Mouse (Mus musculus) left cerebral cortex, adult 18-20 months (tissue): ENCODE measurements around the gene Hoxa3. TPM values are rescaled to one million over a fixed set of nuclear protein-coding genes. Genes with fewer than 3 reads are reported as not detected.

Source experiments
- DNase-seq, 2 experiments: peaks; one replicate each; pipeline ENCODE4 v3.0.0; 2021 to 2022; ENCODE audit warnings: low spot score in 2 of 2, mixed read lengths in 1 of 2
- microRNA-seq, 2 experiments: library from miRNA; unstranded; fragments of <30 nt; microRNA quantifications; one replicate each; pipeline ENCODE4 v1.2.0; 2021
- total RNA-seq, 2 experiments: library from RNA; stranded (reverse); gene quantifications; 2 replicates each; pipeline ENCODE4 v1.2.3; 2021

Hoxa3 gene
- total RNA-seq, 2 experiments from 2014 or later: not detected

DNA sequence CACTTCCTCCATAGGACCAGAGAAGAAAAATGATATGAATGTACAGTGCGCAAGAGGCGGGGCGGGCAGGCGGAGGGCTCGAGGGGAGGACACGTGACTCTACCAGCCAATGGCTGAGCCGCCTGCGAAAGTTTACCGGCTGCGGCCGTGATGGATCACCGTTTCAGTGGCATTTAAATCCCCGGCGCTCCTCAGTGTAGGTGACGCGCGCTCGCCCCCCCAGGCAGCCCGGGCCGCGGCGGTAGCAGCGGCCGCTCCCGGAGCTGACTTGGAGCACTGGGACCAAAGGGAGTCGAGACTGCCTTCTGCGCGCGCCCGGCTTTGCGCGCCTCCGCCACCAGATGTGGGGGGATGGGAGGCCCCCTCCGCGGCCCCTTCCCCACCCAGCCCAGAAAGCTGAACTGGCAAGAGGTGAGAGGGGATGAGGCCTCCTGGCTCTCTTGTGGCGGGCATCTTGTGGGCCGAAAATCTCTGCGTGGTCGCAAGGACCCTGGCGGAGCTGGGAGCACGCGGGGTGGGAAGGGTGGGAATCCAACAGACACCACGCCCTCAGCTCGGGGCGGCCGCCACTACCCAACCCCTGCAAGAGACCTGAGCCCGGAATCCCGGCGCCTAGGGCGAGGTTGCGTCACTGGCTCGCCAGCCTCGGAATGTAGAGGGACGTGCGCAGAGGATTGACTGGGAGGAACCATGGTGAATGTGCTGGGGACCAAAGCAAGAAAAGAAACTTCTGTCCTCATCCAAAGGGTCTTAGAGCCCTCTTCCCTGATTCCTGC lies 54.7 kb downstream of the Hoxa3 start, which contains the start of gene Hoxa1:
Gene Hoxa1 (minus strand): TSS at position 42 of the 776 bp plus-strand sequence.
- no peak for DNase-seq

DNA sequence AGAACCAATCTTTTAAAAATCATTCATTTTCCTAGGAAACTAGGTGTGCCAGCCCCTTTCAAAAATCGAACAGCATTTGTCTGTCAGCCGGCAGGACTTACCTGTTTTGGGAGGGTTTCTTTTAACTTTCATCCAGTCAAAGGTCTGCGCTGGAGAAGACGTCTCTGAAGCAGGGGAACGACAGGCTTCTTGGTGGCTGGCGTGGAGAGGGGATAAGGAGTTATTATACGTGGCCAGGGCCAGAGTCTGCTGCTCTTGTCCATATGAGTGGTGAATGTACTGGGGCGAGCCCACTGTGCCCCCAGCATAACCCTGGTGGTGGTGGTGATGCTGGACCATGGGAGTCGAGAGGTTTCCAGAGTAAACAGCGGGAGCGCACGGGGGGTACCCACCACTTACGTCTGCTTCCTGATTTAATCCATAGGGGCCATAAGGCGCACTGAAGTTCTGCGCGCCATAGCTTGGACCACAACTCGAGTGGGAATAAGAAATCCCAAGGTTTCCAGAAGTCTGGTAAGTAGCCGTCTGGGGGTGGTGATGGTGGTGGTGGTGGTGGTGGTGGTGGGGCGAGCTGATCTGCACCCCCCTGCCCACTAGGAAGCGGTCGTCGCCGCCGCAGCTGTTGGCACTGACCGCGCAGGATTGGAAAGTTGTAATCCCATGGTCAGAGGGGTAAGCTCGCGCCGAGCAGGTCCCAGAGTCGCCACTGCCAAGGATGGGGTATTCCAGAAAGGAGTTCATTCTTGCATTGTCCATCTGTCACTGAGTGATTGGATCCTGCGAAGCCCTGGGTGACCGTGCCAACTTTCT lies 55.5 kb downstream of the Hoxa3 start:
- no peak for DNase-seq

DNA sequence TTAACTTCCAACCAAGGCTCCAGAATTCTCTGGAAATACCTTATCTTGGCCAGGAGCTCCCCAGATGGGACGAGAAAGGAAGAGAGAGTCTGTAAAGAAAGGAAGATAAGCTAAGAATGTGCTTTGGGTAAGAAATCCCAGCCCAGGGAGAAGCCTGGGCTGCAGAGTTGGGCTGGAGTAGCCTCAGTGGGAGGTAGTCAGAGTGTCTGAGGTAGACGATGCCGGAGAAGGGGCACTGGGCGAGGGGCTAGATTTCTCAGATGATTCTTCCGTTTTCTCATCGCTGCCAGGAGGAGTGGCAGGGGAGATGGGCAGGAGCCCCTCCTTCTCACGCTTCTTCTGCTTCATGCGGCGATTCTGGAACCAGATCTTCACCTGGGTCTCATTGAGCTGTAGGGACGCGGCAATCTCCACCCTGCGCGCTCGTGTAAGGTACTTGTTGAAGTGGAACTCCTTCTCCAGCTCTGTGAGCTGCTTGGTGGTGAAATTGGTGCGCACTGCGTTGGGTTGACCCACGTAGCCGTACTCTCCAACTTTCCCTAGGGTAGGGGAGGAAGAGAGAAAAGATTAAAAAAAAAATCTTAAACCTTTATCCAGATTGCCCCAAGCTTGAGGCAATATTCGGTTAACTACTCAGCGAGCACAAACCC lies 56.5 kb downstream of the Hoxa3 start:
- DNase-seq: no peak

DNA sequence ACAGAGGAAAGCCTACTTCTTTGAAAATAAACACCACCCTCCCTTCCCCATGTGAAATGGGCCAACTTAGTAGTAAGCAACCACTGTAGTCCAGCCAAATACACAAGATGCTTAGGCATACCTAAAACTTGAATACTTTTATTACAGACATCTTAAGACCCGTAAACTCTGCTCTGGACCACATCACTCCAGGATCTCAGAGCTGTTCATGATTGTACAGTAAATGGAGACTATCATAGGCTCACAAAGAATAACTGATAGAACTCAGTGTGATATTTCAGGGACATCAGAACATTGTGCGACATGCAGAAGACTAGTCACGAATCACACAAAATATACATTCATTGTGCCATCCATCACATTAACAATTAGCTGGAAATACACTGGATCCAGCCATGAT lies 57.7 kb downstream of the Hoxa3 start:
- DNase-seq: no peak

DNA sequence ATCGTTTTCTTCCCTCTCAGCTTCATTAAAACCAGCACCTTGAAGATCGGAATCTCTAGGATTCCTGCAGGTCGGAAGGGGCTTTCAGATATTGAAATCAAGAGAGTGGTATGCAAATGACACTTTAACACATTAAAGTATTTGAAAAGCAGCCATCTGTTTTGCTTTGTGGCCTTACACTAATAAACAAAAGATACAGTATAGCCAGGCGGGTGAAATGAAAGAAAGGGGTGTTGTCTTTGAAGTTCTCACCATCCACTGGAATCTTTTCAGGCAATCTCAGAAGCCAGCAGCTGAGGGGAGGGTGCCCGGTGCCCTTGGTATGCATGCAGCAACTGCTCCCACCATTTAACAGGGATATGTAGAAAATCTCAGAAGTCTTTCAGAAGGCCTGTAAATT lies 59.1 kb downstream of the Hoxa3 start:
- DNase-seq: no peak

DNA sequence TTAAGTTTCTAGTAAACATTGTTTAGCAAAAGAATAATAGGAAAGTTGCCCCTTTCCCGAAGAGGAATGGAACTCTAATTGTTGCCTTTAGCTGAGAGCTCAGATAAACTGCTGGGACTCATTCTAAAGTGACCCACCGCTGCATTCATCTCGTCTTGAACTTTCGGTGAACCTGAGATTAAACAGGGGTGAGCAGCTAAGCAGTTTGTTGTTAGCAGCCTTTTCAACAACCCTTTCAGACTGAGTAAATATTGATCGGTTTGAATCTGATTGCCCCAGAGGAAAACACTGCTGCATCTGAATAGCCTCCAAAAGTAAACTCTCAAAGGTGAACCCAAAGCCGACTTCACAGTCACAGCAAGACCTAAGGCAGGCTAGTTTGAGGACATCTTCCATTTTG lies 59.9 kb downstream of the Hoxa3 start:
- no peak for DNase-seq

DNA sequence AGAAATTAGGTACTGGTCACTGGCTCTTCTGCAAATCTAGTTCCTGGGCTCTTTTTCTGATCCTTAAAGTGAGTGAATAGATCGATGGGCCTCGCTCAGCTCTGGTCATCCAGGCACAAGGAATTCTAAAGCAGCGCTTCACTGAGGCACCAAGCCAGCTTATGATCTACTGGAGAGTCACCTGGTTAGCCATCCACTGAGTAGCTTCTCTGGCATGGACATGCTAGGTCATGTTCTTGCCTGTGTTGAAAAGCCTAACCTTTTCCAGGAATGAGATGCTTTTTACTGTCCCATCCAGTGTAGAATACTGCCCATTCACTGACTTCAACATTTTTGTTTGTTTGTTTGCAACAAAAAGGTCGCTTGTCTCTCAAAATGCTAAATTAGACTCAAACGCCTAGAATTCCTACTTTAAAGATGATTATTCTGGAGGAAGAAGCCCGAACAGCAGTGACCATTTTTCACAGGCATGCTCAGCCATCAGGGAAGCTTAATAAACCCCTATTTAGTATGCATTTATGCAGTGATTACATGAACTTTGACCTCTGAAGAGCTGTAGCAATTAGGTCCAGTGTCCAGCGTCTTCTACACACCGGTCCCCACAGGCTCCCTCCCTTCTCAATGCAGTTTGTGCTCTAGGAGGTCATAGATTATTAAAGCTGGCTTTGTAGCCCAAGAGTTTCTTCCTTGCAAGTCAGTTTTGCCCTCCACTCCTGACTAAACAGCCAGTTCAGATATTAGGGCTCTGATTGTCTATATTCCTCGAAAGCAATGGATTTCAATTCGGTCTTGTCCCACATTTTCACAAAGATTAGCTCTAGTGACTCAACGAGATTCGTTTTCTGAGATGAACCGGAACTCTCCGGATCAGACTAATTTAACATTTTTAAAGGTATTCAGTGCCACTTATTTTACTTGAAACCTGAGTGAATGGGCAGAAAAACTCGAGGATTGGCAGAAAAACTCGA lies 60.6 kb downstream of the Hoxa3 start:
- DNase-seq: no peak

DNA sequence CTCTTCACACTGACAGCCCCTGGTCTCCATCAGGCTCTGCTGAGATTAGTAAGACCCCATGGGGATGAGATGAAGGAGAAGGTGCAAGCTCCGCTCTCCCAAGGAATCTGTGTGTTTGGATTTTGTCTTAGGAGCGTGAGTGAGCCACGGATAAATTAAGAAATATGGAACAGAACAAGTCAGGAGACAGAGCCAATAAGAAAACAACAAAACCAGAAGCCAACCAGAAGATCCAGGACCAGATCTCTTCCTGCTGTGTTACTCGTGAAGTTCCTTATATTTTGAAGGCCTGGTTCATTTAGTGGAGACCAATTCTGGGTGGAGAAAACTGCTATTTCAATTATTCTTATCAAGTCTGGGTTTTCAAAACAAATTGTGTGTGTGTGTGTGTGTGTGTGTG lies 61.6 kb downstream of the Hoxa3 start:
- DNase-seq: no peak

DNA sequence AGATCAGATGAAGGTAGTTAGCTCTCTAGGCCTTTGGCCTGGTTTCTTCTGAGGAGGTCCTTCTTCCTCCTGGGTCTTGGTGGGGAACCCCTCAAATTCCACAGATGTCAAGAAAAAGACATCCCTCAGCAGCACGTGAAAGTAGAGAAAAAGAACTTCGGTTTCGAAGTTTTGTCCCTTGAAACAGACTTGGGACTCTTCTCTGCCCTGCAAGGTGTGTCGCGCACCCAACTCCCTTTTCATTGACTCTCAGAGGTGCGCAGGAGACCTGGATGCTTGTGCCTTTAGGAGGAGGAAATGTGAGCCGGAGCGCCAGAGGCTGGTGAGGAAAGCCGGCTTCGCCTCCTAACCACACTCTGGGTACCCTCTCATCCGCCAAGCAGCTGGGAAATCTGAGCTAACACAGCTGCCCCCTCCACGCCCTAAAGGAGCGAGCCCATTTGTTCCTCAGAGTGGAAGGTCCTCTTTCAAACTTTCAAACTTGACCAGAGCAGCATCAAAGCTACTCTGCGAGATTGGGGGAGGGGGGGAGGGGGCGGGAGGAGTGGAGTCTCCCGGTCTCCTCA lies 62.7 kb downstream of the Hoxa3 start:
- no peak for DNase-seq

DNA sequence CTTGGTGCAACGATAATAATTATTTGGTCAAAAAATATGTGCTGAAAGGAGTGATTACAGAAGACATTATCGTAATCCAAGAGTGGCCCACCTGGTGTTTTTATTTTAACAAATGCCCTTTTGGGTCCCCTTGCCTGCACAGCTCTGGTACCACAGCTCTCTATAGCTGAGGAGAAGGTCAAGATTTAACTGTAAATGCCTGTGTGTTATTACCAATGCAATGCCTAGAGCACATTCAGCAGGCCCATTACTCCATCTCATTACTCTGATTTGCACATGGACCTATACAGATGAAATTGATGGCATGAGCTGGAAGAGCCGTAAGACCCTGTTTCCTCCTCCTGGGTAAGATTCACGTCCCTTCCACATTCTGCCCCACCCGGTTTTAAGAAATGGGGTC lies 74.0 kb downstream of the Hoxa3 start:
- DNase-seq: no peak

DNA sequence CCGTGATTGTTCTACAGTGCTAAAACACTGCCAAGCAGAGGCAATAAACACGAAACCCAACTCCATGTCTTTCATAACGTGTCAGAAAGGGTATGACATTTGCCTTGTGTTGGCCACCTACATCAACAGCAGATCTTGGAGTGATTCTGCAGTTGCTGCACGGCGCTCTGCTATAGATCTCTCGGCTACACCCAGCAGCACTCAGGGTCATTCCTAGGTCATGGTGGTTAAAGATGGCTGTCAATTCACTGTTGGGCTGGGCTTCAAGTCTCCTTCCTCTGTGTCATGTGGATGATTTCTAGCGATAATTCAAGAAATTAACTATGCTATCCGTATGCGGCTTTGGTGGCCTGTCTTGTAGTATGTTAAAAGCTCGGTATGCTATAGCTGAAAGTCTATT lies 74.6 kb downstream of the Hoxa3 start:
- no peak for DNase-seq

DNA sequence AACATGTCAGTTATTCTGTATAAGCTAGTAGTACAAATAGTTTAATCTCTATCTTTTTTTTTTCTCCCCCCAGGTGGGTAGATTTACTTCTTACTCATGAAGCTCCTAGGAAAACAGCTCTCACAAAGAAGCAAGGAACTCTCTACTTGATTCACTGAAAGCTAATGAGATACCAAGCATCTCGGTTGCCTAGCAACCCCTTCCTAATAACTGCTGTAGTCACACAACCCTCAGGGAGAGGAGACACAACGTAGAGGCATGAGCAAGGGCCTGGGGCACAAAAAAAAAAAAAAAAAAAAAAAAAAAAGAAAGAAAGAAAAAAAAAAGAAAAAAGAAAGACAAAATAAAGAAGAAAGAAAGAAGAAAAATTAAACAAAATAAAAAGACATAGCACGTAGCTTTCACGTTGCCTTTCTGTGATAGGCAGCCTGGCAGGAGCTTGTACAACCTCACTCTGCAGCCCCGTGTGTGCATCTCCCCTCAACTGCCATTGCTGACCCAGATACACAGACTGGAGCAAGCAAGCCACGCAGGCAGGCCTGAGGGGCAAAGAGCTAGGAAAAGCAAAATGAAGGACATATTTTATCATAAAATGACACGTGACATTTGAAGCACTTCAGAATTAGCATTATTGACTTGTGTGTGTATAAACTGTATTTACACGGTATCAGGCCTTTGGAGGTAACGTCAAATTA lies 75.1 kb downstream of the Hoxa3 start:
- DNase-seq: no peak

DNA sequence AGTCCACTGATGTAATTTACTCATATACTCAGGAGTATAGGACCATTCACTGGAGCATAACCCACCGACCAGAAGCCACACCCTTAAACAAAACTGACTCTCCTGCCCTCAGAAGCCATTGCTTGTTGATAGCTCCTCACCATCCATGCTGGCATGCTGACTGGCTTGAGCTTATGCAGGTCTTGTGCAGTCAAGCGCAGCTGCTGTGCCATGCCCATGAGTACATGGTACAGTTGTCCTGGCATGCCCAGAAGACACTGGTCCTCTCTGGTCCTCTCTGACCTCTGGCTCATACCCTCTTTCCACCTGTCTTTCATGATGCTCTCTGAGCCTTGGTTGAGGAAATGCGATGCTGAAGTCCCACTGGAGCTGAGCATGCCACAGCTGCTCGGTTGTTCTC lies 89.5 kb downstream of the Hoxa3 start:
- no peak for DNase-seq

DNA sequence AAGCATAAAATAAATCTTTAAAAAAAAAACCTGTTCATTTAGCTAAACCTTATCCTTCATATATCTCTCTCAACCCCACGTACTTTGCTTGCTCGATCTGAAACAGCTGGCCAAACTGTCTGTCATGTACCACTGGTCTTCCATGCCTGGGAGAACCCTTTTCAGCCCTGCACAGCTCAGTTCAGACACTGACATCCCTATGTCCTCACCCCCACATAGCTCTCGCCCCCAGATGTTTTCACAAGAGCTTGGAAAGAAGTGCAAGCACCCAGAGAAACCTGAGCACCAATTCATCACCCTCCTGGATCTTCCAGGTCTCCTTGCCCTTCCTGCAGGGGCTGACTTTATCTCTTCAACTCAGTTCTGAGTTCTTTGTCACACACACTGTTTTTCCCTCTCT lies 92.0 kb downstream of the Hoxa3 start:
- DNase-seq: no peak

Small RNA genes within 50 kb of the gene (microRNA-seq; reads per million reads assigned to microRNA genes)
- 1.1 to 1.2 reads per million in 2 experiments for gene Mir196b

Other genes with a start within 250 kb of the Hoxa3 start
- 10 to 100 TPM; 15.9 to 16.5 TPM for gene Skap2, start 200.8 kb downstream of the Hoxa3 start, total RNA-seq
- gene Hoxa1, start 55.0 kb downstream of the Hoxa3 start, total RNA-seq: not detected
- not detected for gene Hoxa2, start 48.5 kb downstream of the Hoxa3 start, total RNA-seq
- not detected for gene 5730596B20Rik, start 35.8 kb downstream of the Hoxa3 start, total RNA-seq
- gene Hoxa4, start 21.6 kb downstream of the Hoxa3 start, total RNA-seq: not detected
- not detected for gene Hoxa5, start 8.7 kb downstream of the Hoxa3 start, total RNA-seq
- not detected for gene Hoxa6, start 4.6 kb downstream of the Hoxa3 start, total RNA-seq
- not detected for gene Gm28308, start within 50 bp of the Hoxa3 start, total RNA-seq
- not detected for gene Hoxa7, start 8.5 kb upstream of the Hoxa3 start, total RNA-seq
- gene Hoxa9, start 17.8 kb upstream of the Hoxa3 start, total RNA-seq: not detected
- gene Hoxa10, start 27.5 kb upstream of the Hoxa3 start, total RNA-seq: not detected
- not detected for gene Hoxa11, start 32.5 kb upstream of the Hoxa3 start, total RNA-seq
- not detected for gene Hoxa13, start 47.5 kb upstream of the Hoxa3 start, total RNA-seq
- gene Evx1, start 100.2 kb upstream of the Hoxa3 start, total RNA-seq: not detected